In the genomic region with DNA sequence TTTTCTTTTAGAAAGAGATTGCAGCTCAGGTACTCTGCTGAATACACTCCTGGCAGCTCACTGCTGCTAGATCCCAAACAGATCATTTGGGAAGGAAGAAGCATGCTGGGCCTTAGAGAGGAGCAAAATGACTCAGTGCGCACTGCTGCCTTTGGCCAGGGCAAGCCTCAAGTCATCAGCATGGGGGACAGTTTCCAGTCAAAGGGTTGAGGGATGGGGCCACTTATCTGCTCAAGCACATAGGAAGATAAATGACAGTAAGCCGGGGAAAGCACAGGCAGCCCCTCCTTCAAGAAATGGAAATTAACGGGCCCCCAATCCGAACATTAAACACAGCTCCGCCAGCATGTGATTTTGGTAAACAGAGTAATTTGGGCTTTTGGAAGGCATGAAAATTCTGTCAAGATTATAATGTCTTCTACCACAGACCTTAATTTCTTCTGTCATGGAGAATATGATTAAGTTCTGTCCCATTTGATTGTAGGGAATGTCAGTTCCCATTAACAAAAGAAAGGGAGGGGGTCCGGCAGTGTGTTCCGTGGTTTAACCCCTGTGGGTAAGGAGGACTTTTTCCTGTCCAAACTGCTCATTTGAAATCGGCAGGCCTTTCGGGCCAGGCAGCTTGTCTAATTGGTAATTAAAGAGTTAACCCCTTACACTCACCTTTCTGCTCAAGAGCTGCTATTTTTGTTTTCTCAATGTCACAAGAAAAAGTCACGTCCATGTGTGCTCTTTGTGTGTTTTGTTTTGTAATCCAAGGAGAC, we compare ENCODE assay signal across 13 mouse cellular contexts.
DNase-seq lines count a peak whose midpoint lies in the region; ATAC-seq lines count a peak whose summit lies in the region.
"Had no signal": no experiment of that assay in that cellular context is flagged by ENCODE, and none has a peak within 500 bp of the region (broad histone marks: within the 10 kb centered on the region; RNA-seq: fewer than 3 reads in every experiment).

No protein-coding gene starts in this region.

- WGBS in limb, embryonic 12.5 days = 16% methylated on average over 10 of the region's 10 CpGs
- 25% methylated on average over 10 of the region's 10 CpGs for WGBS in limb, embryonic 10.5 days
- WGBS in forebrain, embryonic 12.5 days = 3% methylated on average over 10 of the region's 10 CpGs
- 8% methylated on average over 10 of the region's 10 CpGs for WGBS in hindbrain, embryonic 16.5 days

- H3K4me1 ChIP-seq in limb, embryonic 12.5 days (replicated peaks) = peaks cover 6% of the 10 kb centered on the region
- H3K4me1 ChIP-seq in limb, embryonic 10.5 days = peaks cover 26% of the 10 kb centered on the region
- H3K4me1 ChIP-seq in forebrain, embryonic 12.5 days = peaks cover 12% of the 10 kb centered on the region
- H3K4me1 ChIP-seq in hindbrain, embryonic 16.5 days (ENCODE audit: control insufficient read depth, insufficient read depth, low read depth, low read length) = peaks cover 7% of the 10 kb centered on the region; the same call in 1 of the 2 replicates
- H3K4me1 ChIP-seq: embryonic facial prominence, embryonic 15.5 days had no signal

- peaks cover 3% of the 10 kb centered on the region; the same call in 1 of the 2 replicates for H3K27me3 ChIP-seq in limb, embryonic 12.5 days
- no peaks in the 10 kb centered on the region for H3K27me3 ChIP-seq in limb, embryonic 10.5 days (ENCODE audit: low read depth, poor library complexity, severe bottlenecking)
- peaks cover 24% of the 10 kb centered on the region; the same call in 1 of the 2 replicates for H3K27me3 ChIP-seq in forebrain, embryonic 12.5 days
- H3K27me3 ChIP-seq in hindbrain, embryonic 16.5 days (replicated peaks; ENCODE audit: control insufficient read depth, insufficient read depth, low read length) = no peaks in the 10 kb centered on the region

- no peaks in the 10 kb centered on the region for H3K36me3 ChIP-seq in limb, embryonic 12.5 days
- H3K36me3 ChIP-seq in limb, embryonic 10.5 days = no peaks in the 10 kb centered on the region
- no peaks in the 10 kb centered on the region for H3K36me3 ChIP-seq in forebrain, embryonic 12.5 days (replicated peaks)
- no peaks in the 10 kb centered on the region for H3K36me3 ChIP-seq in hindbrain, embryonic 16.5 days (ENCODE audit: control insufficient read depth, insufficient read depth, low read length)
- H3K36me3 ChIP-seq: embryonic facial prominence, embryonic 15.5 days; G1E had no signal

- H3K9ac ChIP-seq in limb, embryonic 12.5 days (replicated peaks) = no peak overlapping the region
- H3K9ac ChIP-seq in forebrain, embryonic 12.5 days = no peak overlapping the region
- H3K9ac ChIP-seq in hindbrain, embryonic 16.5 days (ENCODE audit: low read depth, low read length) = no peak overlapping the region
- H3K9ac ChIP-seq: embryonic facial prominence, embryonic 15.5 days had no signal

- H3K4me3 ChIP-seq in limb, embryonic 12.5 days (replicated peaks) = no peak overlapping the region
- H3K4me3 ChIP-seq in limb, embryonic 10.5 days = no peak overlapping the region
- H3K4me3 ChIP-seq in forebrain, embryonic 12.5 days (replicated peaks) = no peak overlapping the region
- H3K4me3 ChIP-seq in hindbrain, embryonic 16.5 days (ENCODE audit: low read length) = no peak overlapping the region
- H3K4me3 ChIP-seq: embryonic facial prominence, embryonic 15.5 days had no signal

- DNase-seq in limb, embryonic 10.5 days (ENCODE audit: low spot score) = no peak
- peak; percentile 42 for DNase-seq in retina, embryonic 14.5 days (ENCODE audit: low spot score)
- no peak for DNase-seq in B cell, adult 2 months
- no peak for DNase-seq in adrenal gland, postnatal 36 days
- DNase-seq: heart, postnatal 4 days; lung, adult 2 months; right cerebral cortex, postnatal 14 days had no signal

- no peak overlapping the region for H3K27ac ChIP-seq in limb, embryonic 12.5 days
- H3K27ac ChIP-seq in limb, embryonic 10.5 days = no peak overlapping the region
- H3K27ac ChIP-seq in forebrain, embryonic 12.5 days = no peak overlapping the region
- no peak overlapping the region for H3K27ac ChIP-seq in hindbrain, embryonic 16.5 days (ENCODE audit: low read depth, low read length)
- H3K27ac ChIP-seq: embryonic facial prominence, embryonic 15.5 days had no signal

- no peak for ATAC-seq in limb, embryonic 12.5 days (ENCODE audit: insufficient number of reproducible peaks, insufficient read depth, low FRiP score, low TSS enrichment, low read depth)
- no peak; the same call in 1 of the 2 replicates for ATAC-seq in forebrain, embryonic 12.5 days (ENCODE audit: low FRiP score)
- ATAC-seq in hindbrain, embryonic 16.5 days = no peak
- no peak for ATAC-seq in megakaryocyte progenitor cell, adult 5-6 weeks (replicated peaks; ENCODE audit: poor library complexity)

- no peaks in the 10 kb centered on the region for H3K9me3 ChIP-seq in limb, embryonic 12.5 days
- no peaks in the 10 kb centered on the region for H3K9me3 ChIP-seq in limb, embryonic 10.5 days (replicated peaks)
- H3K9me3 ChIP-seq in forebrain, embryonic 12.5 days = no peaks in the 10 kb centered on the region
- H3K9me3 ChIP-seq in hindbrain, embryonic 16.5 days (ENCODE audit: control insufficient read depth, low read length) = no peaks in the 10 kb centered on the region
- H3K9me3 ChIP-seq: embryonic facial prominence, embryonic 15.5 days had no signal

- peak overlapping the region; percentile 23 for H3K4me2 ChIP-seq in limb, embryonic 12.5 days
- H3K4me2 ChIP-seq in forebrain, embryonic 12.5 days = peak overlapping the region; percentile 34
- H3K4me2 ChIP-seq in hindbrain, embryonic 16.5 days (ENCODE audit: low read length) = 0 out of 2 replicates have a peak overlapping the region, but pooled peaks have one; percentile 24
- H3K4me2 ChIP-seq: embryonic facial prominence, embryonic 15.5 days had no signal
